Mouse (Mus musculus) testis, adult 2 months (tissue): ENCODE results near the gene Nrip2. TPM values are rescaled to one million over a fixed set of nuclear protein-coding genes. Genes with fewer than 3 reads are reported as not detected.

Source experiments
- H3K27ac ChIP-seq: fragments of 200-500 bp; 2 replicates; pipeline ENCODE4 v1.5.1; 2012; ENCODE audit warnings: low read depth, low read length; ENCODE audit not compliant: control insufficient read depth, insufficient read depth
- H3K27me3 ChIP-seq: fragments of 200-500 bp; 2 replicates; pipeline ENCODE4 v1.6.1; 2012; ENCODE audit warnings: mild to moderate bottlenecking, low read length, moderate library complexity; ENCODE audit not compliant: control insufficient read depth, insufficient read depth
- H3K36me3 ChIP-seq: fragments of 200-500 bp; 2 replicates; pipeline ENCODE4 v1.6.1; 2012; ENCODE audit warnings: mild to moderate bottlenecking, low read length; ENCODE audit not compliant: control insufficient read depth, insufficient read depth
- H3K4me1 ChIP-seq: fragments of 200-500 bp; 2 replicates; pipeline ENCODE4 v1.6.1; 2012; ENCODE audit warnings: low read length; ENCODE audit not compliant: control insufficient read depth, insufficient read depth
- H3K4me3 ChIP-seq: fragments of 200-500 bp; 2 replicates; pipeline ENCODE4 v1.5.1; 2012; ENCODE audit warnings: low read depth, mild to moderate bottlenecking, low read length, moderate library complexity, mixed read lengths; ENCODE audit not compliant: control insufficient read depth
- CTCF ChIP-seq: fragments of 200-500 bp; IDR thresholded peaks from 2 replicates; pipeline ENCODE4 v1.5.1; 2012; ENCODE audit warnings: low read depth, mild to moderate bottlenecking, inconsistent platforms, low read length, moderate library complexity; ENCODE audit not compliant: control insufficient read depth, insufficient read depth, insufficient replicate concordance
- POLR2A ChIP-seq: fragments of 200-500 bp; IDR thresholded peaks from 2 replicates; pipeline ENCODE4 v1.6.1; 2012; ENCODE audit warnings: low read depth, mild to moderate bottlenecking, inconsistent platforms, low read length, moderate library complexity; ENCODE audit not compliant: control insufficient read depth
- polyA plus RNA-seq: library from polyadenylated mRNA; depleted of rRNA; stranded (reverse); fragments of >200 nt; gene quantifications from 2 replicates; pipeline ENCODE4 v1.2.3, GENCODE M21; 2012

Nrip2 gene
- polyA plus RNA-seq, 1 experiment: 1.9 TPM

DNA sequence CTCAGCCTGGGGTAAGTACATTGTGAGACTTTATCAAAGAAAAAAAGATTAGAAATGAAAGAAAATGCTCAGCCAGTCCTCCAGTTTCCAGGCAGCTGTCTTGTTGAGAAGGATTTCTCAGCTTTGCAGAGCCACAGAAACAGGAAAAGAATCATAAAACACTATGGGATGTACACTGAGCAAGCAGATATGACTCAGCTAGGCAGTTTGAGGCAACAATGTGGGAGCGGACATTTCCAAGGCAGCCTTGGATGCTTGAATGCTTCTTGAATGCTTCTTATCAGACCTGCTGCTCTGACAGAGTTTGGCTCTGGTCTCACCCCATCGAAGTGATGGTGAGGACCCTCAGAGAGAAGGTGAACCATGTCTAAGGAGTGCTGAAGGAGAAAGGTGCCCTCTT is 21.9 kb downstream of the Nrip2 start:
- H3K4me3 ChIP-seq: no peak overlapping the region

DNA sequence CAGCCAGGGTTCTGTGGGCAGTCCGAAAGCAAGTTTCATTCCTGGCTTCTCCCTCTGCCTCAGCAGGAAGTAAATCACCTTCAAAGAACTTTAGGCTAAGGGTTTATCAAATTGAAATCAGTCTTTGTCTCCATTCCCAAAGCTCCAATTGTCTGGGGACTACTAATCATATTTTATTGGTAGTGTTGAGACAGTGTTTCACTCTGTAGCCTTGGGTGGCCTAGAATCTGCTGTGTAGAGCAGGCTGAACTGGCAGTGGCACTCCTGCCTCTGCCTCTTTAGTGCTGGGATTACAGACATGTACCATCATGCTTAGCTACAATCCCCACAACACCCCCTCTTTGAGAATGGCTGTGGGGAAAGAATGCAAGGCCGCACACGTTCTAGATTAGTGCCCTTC is 22.4 kb downstream of the Nrip2 start:
- no peaks in the 10 kb centered on the region for H3K27me3 ChIP-seq
- peak overlapping the region; percentile 93 for H3K27ac ChIP-seq
- no peaks in the 10 kb centered on the region for H3K36me3 ChIP-seq
- H3K4me3 ChIP-seq: no peak overlapping the region
- TF ChIP-seq CTCF: no peak
- no peak for TF ChIP-seq POLR2A
- H3K4me1 ChIP-seq: peaks cover 6% of the 10 kb centered on the region

More for the DNA sequence above, 21.9 kb downstream of the Nrip2 start:
- no peaks in the 10 kb centered on the region for H3K27me3 ChIP-seq
- H3K27ac ChIP-seq: peak overlapping the region; percentile 93
- TF ChIP-seq POLR2A (no peak), CTCF (no peak)
- H3K4me1 ChIP-seq: peaks cover 6% of the 10 kb centered on the region
- no peaks in the 10 kb centered on the region for H3K36me3 ChIP-seq

DNA sequence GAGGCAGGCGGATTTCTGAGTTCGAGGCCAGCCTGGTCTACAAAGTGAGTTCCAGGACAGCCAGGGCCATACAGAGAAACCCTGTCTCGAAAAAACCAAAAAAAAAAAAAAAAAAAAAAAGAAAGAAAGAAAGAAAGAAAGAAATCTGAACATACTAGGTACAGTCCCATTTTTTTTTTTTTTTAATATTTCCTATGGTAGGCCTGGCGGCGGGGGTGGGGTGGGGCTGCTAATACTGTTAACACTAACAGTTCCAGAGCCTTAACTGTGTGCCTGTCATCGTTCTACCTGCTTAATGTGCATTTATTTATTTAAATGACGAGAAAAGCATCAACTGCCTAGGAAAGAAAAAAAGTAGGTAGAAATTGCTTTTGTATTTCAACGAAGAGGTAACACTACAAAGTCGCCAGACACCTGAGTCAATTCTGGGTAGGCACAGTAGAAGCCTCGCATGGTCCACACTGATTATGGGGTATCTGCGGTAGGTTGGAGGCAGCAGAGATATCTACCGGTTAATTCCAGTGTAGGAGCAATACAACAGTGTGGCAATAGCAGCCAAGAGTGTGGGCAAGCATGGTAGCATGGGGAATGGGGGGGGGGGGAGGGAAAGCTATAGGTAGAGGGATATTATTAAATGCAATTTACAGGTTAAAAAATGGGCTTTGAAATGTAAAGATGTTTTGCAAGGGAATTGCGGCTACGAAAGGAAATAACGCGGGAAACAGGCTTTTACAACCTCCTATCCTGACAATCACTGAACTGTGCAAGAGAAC is 24.6 kb downstream of the Nrip2 start:
- Histone ChIP-seq H3K27me3 (no peaks in the 10 kb centered on the region), H3K4me3 (peak overlapping the region; percentile 92; the same call in 1 of the 2 replicates), H3K36me3 (no peaks in the 10 kb centered on the region), H3K4me1 (peaks cover 6% of the 10 kb centered on the region), H3K27ac (no peak overlapping the region; the same call in 1 of the 2 replicates)
- TF ChIP-seq POLR2A (no peak), CTCF (no peak)

DNA sequence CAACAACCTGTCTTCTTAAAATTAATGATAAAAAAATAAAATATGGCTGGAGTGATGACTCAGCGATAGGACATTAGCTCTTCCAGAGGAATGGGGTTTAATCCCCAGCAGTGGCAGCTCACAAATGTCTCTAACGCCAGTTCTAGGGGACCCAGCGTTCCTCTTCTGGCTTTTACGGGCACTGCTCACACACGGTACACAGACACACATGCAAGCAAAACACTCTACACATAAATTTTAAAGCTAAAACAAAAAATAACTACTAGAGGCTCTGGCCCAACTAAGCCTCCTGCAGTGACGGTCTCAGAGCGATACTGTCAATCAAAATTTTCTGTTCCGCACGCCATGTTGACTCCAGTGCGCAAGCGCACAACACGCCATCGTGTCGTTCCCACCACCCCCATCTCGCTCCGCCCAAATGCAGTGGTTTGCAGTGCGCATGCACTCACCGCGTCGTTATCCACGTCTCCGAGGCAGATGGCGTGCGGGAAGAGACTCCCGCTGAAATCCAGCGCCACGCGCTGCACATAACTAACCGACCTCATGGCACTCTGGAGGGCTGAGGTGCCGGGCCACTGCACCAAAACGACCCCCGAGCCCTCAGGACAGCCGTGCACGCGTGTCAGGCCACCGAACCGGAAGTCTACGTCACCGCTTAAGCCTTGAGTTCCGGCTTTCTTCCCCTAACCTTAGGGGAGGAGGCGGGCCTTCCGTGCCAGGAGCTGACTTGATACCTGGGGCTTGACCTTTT is 25.3 kb downstream of the Nrip2 start, which contains the start of gene Itfg2:
Gene Itfg2, minus strand, starts transcription at position 663 of the 751 bp plus-strand sequence.
- Histone ChIP-seq H3K36me3 (no peaks in the 10 kb centered on the region), H3K27ac (peak within 1 kb of the TSS; percentile 97), H3K27me3 (no peaks in the 10 kb centered on the region), H3K4me3 (peak within 1 kb of the TSS; percentile 92), H3K4me1 (peaks cover 6% of the 10 kb centered on the region)
- peak; percentile 97 for TF ChIP-seq POLR2A
- no peak for TF ChIP-seq CTCF

- no peaks in the 10 kb centered on the region for H3K27me3 ChIP-seq
- no peaks in the 10 kb centered on the region for H3K36me3 ChIP-seq
- H3K4me3 ChIP-seq: peak overlapping the region; percentile 92
- TF ChIP-seq POLR2A: no peak
- no peak for TF ChIP-seq CTCF
- H3K27ac ChIP-seq: peak overlapping the region; percentile 97
- H3K4me1 ChIP-seq: peaks cover 6% of the 10 kb centered on the region
Observed at GRCm38 (mm10) chr6:128425046-128425445, 25.9 kb downstream of the Nrip2 start.

GRCm38 (mm10) chr6:128427571-128427970 is 28.5 kb downstream of the Nrip2 start:
- Histone ChIP-seq H3K27ac (no peak overlapping the region), H3K36me3 (no peaks in the 10 kb centered on the region; the same call in 1 of the 2 replicates), H3K4me1 (peaks cover 4% of the 10 kb centered on the region), H3K27me3 (no peaks in the 10 kb centered on the region), H3K4me3 (no peak overlapping the region)
- TF ChIP-seq POLR2A (no peak), CTCF (no peak)

DNA sequence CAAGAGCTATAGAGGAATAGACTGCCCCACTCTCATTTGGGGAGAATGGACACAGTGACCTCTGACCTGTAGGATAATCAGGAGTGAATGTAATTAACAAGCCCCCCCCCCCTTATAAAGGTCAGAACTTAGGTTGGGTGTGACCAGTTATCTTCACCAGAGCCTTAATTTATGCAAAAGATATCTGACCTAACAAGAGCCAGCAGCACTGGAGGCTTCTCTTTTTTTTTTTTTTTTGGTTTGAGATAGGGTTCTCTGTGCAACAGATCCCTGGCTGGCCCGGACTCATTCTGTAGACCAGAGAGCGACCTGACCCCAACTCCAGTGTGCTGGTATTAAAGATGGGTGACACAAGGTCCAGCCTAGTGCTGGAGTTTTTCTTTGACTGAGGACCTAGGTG is 30.2 kb downstream of the Nrip2 start:
- Histone ChIP-seq H3K4me3 (no peak overlapping the region), H3K4me1 (peaks cover 2% of the 10 kb centered on the region), H3K36me3 (peaks cover 3% of the 10 kb centered on the region), H3K27me3 (no peaks in the 10 kb centered on the region), H3K27ac (no peak overlapping the region)
- TF ChIP-seq CTCF: no peak
- TF ChIP-seq POLR2A: no peak
